Mouse (Mus musculus) frontal cortex, adult 2 months (tissue): ENCODE measurements around the gene Zbp1. TPM values are rescaled to one million over a fixed set of nuclear protein-coding genes. Genes with fewer than 3 reads are reported as not detected.

ENCODE experiments used
- DNase-seq, 2 experiments: peaks; one replicate each; pipeline ENCODE4 v3.0.0; 2022; ENCODE audit warnings: low spot score in 1 of 2; ENCODE audit errors: extremely low spot score in 1 of 2
- polyA plus RNA-seq: library from polyadenylated mRNA; depleted of rRNA; stranded (reverse); fragments of >200 nt; gene quantifications from 2 replicates; pipeline ENCODE4 v1.2.3, GENCODE M21; 2012

Gene Zbp1
- polyA plus RNA-seq, 1 experiment, result 0.40 TPM

DNA sequence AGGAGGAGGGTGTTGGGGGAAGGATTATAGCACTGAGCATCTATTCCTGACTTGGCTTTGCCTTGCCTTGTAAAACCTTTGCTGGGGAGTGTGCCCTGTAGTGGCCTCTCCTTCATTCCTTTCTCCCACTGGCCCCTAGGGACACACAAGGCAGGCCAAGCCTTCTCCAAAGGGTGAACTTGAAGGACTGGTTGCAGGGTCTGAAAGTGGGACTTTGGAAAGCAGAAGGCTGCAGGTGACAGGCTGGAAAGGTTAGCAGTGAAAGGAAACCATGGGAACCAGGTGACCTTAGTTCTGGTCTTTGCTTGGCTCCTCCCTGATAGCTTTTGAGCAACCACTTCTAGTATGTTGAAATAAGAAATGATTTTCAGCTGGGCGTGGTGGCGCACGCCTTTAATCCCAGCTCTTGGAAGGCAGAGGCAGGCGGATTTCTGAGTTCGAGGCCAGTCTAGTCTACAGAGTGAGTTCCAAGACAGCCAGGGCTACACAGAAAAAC, 912 bp downstream of the Zbp1 start:
- no peak for DNase-seq

GRCm38 (mm10) chr2:173217246-173217645, 1.5 kb downstream of the Zbp1 start:
- DNase-seq, result no peak

- no peak for DNase-seq
These were observed 1.9 kb downstream of the Zbp1 start for GRCm38 (mm10) chr2:173216840-173217239.

DNA sequence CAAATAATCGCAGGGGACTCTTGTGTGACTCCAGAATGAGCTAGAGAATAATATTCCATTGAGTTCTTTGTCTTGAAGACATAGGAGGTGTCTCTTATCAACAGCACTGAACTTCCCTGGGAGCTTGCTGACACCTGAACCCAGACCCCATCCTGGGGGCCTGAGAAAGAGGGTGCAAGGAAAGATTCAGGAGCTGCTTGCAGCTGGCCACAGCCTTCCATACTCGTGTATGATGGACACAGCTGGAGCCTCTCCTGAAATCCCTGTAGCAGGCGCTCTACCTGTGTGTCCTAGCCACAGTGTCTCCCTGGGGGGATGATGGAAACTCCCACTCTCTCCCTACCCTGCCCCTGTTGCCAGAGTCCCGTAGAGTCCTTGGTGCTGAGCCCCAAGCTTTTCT, 6.5 kb downstream of the Zbp1 start:
- DNase-seq, result no peak

- DNase-seq, result no peak
These were observed 9.5 kb downstream of the Zbp1 start for GRCm38 (mm10) chr2:173209091-173209815.

DNA sequence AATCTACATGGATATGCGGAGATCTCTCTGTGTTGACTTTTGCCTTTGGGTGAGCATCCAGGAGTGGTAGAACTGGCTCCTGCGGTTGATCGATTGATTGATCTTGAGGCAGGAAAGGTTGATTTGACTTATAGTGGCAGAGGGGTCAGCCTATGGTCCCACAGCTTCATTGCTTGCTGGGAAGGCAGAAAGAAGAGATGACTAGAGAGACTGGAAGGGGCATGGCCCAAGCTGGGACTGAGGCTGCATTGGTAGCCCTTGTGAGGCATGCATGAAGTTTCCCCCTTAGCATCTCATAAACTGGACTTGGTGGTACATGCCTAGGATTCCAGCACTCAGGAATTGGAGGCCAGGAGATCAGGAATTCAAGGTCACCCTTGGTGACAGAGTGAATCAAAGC, 11.7 kb downstream of the Zbp1 start:
- DNase-seq, result no peak

DNA sequence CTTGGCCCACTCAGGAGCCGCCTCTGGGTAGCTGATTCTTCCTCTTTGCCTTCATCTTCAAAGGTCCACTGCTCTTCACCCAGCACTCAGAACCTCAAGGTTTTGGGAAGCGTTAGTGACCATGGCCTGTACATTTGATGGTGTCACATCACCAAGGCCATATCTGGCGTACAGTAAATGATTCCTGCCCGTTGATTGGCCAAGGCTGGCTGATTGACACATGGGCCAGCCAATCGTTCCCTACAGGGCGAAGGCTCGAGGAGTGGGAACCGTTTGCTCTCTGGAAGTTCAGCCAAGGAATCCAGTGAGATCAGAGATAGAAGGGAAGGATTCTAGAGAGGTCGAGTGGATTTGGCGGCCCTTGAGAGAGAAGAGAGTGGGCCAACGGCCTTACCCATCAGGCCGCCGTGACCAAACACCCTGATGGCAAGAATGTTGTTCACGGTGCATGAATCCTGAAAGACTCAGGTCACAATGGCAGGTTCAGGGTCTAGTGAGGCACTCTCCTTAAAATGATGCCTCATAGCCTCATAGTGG, 13.1 kb downstream of the Zbp1 start:
- no peak for DNase-seq

GRCm38 (mm10) chr2:173204671-173205070, 14.1 kb downstream of the Zbp1 start:
- DNase-seq, result no peak

GRCm38 (mm10) chr2:173203726-173204125, 15.0 kb downstream of the Zbp1 start:
- no peak for DNase-seq

DNA sequence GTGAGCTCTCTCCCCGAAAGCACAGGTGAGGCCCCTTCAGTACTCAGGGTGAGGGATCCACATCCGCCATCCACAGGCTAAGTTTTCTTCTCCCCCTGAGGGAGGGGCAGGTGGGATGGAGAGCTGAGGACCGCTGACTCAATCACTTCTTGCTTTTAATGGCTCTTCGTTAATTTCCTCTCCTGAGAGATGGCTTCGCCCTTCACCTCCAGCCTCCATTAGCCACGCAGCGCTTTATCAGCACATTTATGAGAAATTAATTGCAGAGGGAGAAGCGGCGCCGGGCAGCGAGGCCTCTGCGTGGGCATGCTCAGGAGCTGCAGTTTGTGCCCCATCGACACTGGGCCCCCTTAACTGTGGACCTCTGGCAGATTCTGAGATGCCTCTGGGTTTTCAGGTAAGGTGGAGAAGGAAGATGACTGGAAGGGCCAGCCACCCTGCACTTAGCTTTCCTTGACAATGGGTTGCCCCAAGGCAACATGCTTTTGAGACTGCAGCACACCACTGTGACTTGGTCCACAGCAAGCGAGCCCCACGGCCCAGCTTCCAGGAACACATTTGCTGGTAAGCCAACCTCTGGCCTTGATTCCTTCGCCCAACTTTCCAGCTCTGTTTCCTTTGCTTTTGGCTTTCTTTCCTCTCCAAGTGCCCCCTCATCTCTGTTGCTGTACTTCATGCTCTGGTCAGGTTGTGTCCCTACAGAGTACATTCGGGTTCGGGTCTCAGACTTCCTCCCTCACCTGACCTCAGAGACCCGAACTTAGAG, 15.6 kb downstream of the Zbp1 start:
- no peak for DNase-seq

GRCm38 (mm10) chr2:173194796-173195195, 23.9 kb downstream of the Zbp1 start:
- DNase-seq, result no peak

- DNase-seq, result no peak
These were observed 31.4 kb downstream of the Zbp1 start for GRCm38 (mm10) chr2:173187182-173187855.

DNA sequence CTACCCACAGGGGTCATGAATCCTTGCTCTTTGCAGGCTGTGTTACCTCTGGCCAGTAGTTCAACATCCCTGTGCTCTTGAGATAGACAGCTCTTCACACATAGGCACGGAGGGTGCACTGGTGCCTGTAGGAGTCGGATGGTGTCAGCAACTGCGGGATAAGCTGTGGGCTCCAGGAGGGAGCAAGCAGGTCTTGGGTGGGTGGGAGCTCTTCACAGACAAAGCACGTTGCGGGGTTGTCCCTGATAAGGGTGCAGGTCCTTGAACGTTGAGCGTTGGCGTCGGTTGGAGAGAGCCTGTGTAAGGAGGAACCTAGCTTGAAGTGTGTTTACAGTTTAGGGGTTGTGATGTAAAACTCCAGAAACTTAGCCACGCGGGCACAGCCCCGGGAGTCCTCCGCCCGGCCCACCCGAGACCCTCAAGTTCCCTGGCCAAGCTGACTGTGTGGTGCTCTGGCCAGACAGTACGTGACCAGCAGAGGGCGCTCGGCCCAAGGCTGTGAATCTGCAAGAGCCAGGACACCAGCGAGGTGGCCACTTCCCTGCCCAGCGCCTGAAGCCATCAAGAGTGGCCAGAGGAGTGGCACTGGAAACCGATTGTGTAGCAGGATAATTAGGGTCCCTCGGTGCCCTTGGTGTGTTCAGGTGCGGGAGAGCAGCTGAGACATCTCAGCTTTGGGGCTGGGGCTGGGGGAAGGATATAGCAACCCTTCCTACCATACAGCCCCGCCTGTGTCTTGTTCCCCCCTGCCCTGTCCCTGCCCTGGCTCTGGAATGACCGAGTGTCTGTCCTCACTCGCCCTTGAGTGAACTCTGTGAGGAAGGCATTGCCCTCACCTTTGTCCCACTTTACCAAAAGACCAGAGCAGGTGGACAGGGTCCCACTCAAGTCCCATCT, 32.4 kb downstream of the Zbp1 start:
- peak in 1 of 2 experiments; percentile 89 for DNase-seq

GRCm38 (mm10) chr2:173185282-173185681, 33.4 kb downstream of the Zbp1 start:
- no peak for DNase-seq

- no peak for DNase-seq
These were observed 34.1 kb downstream of the Zbp1 start for GRCm38 (mm10) chr2:173184475-173185080.

DNA sequence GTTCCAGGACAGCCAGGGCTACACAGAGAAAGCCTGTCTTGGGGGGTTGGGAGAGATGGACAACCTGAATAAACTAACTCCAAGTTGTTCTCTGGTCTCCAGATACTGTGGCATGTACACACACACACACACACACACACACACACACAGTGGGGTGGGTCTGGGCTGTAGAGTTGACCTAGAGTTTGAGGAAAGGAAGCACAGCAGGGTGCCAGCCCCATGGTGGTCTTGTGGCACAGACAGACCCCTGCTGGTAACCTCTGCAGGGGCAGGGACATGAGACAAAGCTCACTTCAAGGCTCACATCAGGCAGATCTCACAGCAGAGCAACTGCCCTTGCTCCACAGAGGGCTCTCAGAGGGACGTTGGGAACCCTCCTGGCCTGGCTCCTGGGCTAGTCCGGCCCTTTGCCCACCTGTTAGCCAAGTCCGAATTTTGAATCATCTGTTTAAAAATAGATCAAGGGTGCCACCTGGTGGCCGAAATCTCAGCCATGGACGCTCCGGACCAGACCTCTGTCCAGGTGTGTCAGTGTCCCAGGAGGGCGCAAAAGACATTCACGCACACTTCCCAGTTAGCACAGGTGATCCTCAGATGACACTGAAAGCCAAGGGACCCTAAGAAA, 34.8 kb downstream of the Zbp1 start:
- DNase-seq, result peak in 1 of 2 experiments; percentile 83

- no peak for DNase-seq
These were observed 35.4 kb downstream of the Zbp1 start for GRCm38 (mm10) chr2:173183311-173183710.

DNA sequence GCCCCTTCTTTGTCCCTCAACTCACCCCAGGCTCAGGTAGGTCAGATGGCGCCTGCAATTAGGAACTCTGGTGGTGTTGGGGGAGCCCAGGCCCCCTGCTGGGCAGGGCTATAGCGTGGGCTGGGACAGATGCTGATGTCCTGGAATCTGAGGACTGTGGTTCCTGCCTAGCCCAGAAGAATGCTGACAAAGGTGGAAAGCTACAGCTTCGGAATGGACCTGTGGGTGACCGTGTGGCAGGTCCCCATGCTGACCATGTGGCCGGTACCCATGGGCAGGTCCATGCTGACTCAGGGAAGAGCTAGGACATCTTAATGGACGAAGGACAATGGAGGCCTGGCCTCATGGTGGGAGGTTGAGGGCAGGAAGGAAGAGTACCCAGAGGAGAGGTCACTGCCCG, 35.9 kb downstream of the Zbp1 start:
- no peak for DNase-seq

GRCm38 (mm10) chr2:173181901-173182300, 36.8 kb downstream of the Zbp1 start:
- no peak for DNase-seq
